8 mouse cellular contexts compared by ENCODE assay signal in the genomic region with DNA sequence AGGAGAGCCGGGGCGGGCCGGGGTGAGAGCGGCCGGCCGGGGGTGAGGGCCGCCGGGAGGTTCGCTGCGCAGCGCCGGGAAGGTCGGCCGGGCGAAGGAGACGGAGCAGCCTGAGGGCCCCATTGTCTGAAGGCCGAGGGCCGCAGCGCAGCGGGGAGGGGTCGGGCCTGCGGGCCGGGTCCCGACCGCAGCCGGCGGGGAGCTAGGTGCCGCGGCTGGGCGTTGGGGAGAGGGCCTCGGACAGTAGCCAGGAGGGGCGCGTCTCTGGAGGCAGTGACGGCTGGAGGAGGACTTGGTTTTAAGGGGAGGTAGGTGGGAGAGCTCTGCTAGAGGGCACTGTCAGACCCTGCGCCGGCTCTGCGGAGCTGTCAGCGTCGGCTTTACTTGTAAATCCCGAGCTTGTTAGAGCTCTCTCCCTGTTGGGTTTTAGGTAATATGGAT. TPM values are rescaled to one million over a fixed set of nuclear protein-coding genes. Genes with fewer than 3 reads are reported as not detected.
DNase-seq lines count a peak whose midpoint lies in the region; TF ChIP-seq lines count a peak whose summit lies in the region.

No protein-coding gene starts in this region.

- H3K27ac ChIP-seq in embryonic fibroblast, embryonic 13.5 days (ENCODE audit: insufficient read depth, low read length) = peak overlapping the region; percentile 73
- peak overlapping the region; percentile 94 for H3K27ac ChIP-seq in left cerebral cortex, adult 2 months
- H3K27ac ChIP-seq in macrophage = peak overlapping the region; percentile 86
- H3K27ac ChIP-seq in small intestine, adult 2 months (ENCODE audit: insufficient read depth, low read depth, low read length) = peak overlapping the region; percentile 92

- TF ChIP-seq CTCF in embryonic fibroblast, embryonic 13.5 days (IDR thresholded peaks at IDR 0.05; ENCODE audit: borderline replicate concordance, insufficient read depth, low read length) = no peak
- TF ChIP-seq CTCF in left cerebral cortex, adult 2 months (IDR thresholded peaks at IDR 0.05) = no peak
- TF ChIP-seq CTCF in small intestine, adult 2 months (IDR thresholded peaks at IDR 0.05; ENCODE audit: extremely low read depth, insufficient read length, insufficient replicate concordance, low read depth, low read length) = no peak

- intact Hi-C loops in heart, postnatal 14 days (cut with DNase I) = loop anchor here (2.0 to 10.0 kb wide), 3 partner anchors 69 to 277 kb away; a partner anchor contains a TSS
- intact Hi-C loops in left cerebral cortex, adult 2 months (cut with DNase I) = loop anchor here (2.0 to 10.0 kb wide), 8 partner anchors 46 to 539 kb away; a partner anchor contains a TSS

- peak overlapping the region; percentile 100 for H3K4me3 ChIP-seq in embryonic fibroblast, embryonic 13.5 days (ENCODE audit: insufficient read depth, low read length)
- H3K4me3 ChIP-seq in left cerebral cortex, adult 2 months = peak overlapping the region; percentile 90
- peak overlapping the region; percentile 84 for H3K4me3 ChIP-seq in macrophage (ENCODE audit: inconsistent target)
- H3K4me3 ChIP-seq in small intestine, adult 2 months (ENCODE audit: low read depth, low read length) = peak overlapping the region; percentile 86

- H3K27me3 ChIP-seq in small intestine, adult 2 months (ENCODE audit: control insufficient read depth, insufficient read depth, low read length) = no peaks in the 10 kb centered on the region

- no peak; the same call in 1 of the 2 replicates for TF ChIP-seq POLR2A in embryonic fibroblast, embryonic 13.5 days (IDR thresholded peaks at IDR 0.05; ENCODE audit: low read depth, low read length)
- no peak for TF ChIP-seq POLR2A in small intestine, adult 2 months (IDR thresholded peaks at IDR 0.05; ENCODE audit: low read depth, low read length)

- H3K4me1 ChIP-seq in embryonic fibroblast, embryonic 13.5 days (ENCODE audit: control insufficient read depth, insufficient read depth, low read length) = peaks cover 2% of the 10 kb centered on the region
- H3K4me1 ChIP-seq in small intestine, adult 2 months (ENCODE audit: control insufficient read depth, insufficient read depth, insufficient read length, low read length) = peaks cover 21% of the 10 kb centered on the region; the same call in 1 of the 2 replicates

- peaks cover 51% of the 10 kb centered on the region for H3K79me2 ChIP-seq in macrophage (ENCODE audit: inconsistent target)

- peak; percentile 62 for DNase-seq in embryo, embryonic 10 days (ENCODE audit: low spot score)
- no peak for DNase-seq in embryo, embryonic 9.5 days (ENCODE audit: extremely low spot score)
- DNase-seq in ZHBTc4 (ENCODE audit: low read depth, low spot score) = peak; percentile 42
- peak; percentile 68 to 71 for DNase-seq in heart, postnatal 14 days
- no peak for DNase-seq in left cerebral cortex, adult 2 months (ENCODE audit: extremely low spot score in 1 of 2, low spot score in 2 of 2)

- H3K36me3 ChIP-seq in macrophage (ENCODE audit: inconsistent target) = no peaks in the 10 kb centered on the region
- no peaks in the 10 kb centered on the region for H3K36me3 ChIP-seq in small intestine, adult 2 months (ENCODE audit: control insufficient read depth, insufficient read depth, low read length)

- whole genome bisulfite sequencing in macrophage (ENCODE audit: missing documents) = 0% methylated on average over 40 of the region's 40 CpGs
- WGBS in small intestine, adult 2 months = 1% methylated on average over 40 of the region's 40 CpGs

RNA-seq across cellular contexts. Expression of a gene that starts 0.4 kb away (rescaled TPM):
- polyA plus RNA-seq in embryonic fibroblast, embryonic 13.5 days (2011; ENCODE audit: insufficient read length, low read depth, missing spikeins) = 362 and 406 TPM in 2 replicates
- total RNA-seq in heart, postnatal 14 days (2021) = 100 to 1,000 TPM; 134 to 141 TPM
- 100 to 1,000 TPM; 183 to 193 TPM for total RNA-seq in left cerebral cortex, adult 2 months (2021)
- total RNA-seq in macrophage (2018; cell fraction: chromatin; rRNA removed) = 100 to 1,000 TPM in 25 of 26 experiments, 10 to 100 TPM in 1; 55.8 to 197 (median 156) TPM
- 100 to 1,000 TPM; 190 to 261 (median 233) TPM for total RNA-seq in macrophage (2018; cell fraction: cytosol; rRNA removed)
- total RNA-seq in macrophage (2018; cell fraction: nucleus; rRNA removed) = 100 to 1,000 TPM; 125 to 269 (median 195) TPM
- polyA plus RNA-seq in macrophage (2018) = 216 to 261 TPM (median 249 TPM) in 3 replicates
- polyA plus RNA-seq in small intestine, adult 2 months (2012; rRNA removed) = 27.7 and 60.0 TPM in 2 replicates

RNA-seq across cellular contexts. Expression of a gene that starts 47.5 kb away (rescaled TPM):
- 14.7 and 17.4 TPM in 2 replicates for polyA plus RNA-seq in embryonic fibroblast, embryonic 13.5 days (2011; ENCODE audit: insufficient read length, low read depth, missing spikeins)
- total RNA-seq in heart, postnatal 14 days (2021) = 10 to 100 TPM; 42.1 to 48.1 TPM
- 10 to 100 TPM; 31.5 to 32.5 TPM for total RNA-seq in left cerebral cortex, adult 2 months (2021)
- total RNA-seq in macrophage (2018; cell fraction: chromatin; rRNA removed) = 10 to 100 TPM in 14 of 26 experiments, 1 to 10 TPM in 12; 1.8 to 35.2 (median 12.6) TPM
- total RNA-seq in macrophage (2018; cell fraction: cytosol; rRNA removed) = 1 to 10 TPM; 2.3 to 8.1 (median 5.4) TPM
- 10 to 100 TPM in 9 of 26 experiments, 1 to 10 TPM in 17; 2.0 to 51.1 (median 7.5) TPM for total RNA-seq in macrophage (2018; cell fraction: nucleus; rRNA removed)
- 4.5 to 17.1 TPM (median 5.5 TPM) in 3 replicates for polyA plus RNA-seq in macrophage (2018)
- polyA plus RNA-seq in small intestine, adult 2 months (2012; rRNA removed) = 3.5 and 4.6 TPM in 2 replicates

Comparison
In these comparisons a context has a peak if more than half of its experiments do, and no peak if none do; other contexts are left out.
1. DNase-seq: peak in embryo, embryonic 10 days (single experiment), ZHBTc4 (single experiment) and heart, postnatal 14 days (2 of 2); none in embryo, embryonic 9.5 days (single experiment) and left cerebral cortex, adult 2 months (0 of 2).
2. Peak in every context shown above with its lines, with median percentiles within 50 percentile points of each other: H3K27ac ChIP-seq and H3K4me3 ChIP-seq.